Mouse (Mus musculus): Measurements from ENCODE around the gene Casc3.
A peak's percentile ranks its signal among the peaks of the same experiment; 100 is the strongest.

DNA sequence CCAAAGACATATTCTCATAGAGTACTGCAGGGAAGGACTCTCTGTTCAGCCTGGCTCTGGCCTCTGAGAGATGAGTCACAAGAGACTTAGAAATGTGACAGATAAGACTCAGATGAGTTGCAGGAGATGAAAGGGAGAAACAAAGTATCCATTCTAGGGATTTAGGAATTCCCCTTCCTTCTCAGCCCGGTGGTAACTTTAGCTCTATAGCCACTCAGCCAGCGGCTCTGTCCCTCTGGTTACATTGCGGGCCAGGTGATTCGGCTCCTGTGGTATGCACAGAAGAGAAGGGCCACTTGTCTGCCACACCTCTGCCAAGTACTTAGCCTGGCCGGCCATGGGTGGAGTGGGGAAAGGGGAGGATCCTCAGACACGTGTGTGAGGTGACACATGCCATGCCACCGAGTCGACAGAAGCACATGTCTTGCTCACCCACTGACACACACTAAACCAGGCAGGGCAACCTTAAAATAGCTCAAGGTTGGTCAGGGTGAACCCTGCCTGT is 32.0 kb upstream of the Casc3 start:
- no peak for TF ChIP-seq CTCF (IDR thresholded peaks at IDR 0.05; ENCODE audit: borderline replicate concordance, insufficient read depth, low read length)
- TF ChIP-seq POLR2A (IDR thresholded peaks at IDR 0.05; ENCODE audit: low read depth, low read length), result peak; percentile 20

Measured in embryonic fibroblast, embryonic 13.5 days (primary cell).